Mouse (Mus musculus) erythroid progenitor cell, adult 5-6 weeks (primary cell): ENCODE data around the gene Cd200. TPM values are rescaled to one million over a fixed set of nuclear protein-coding genes. Genes with fewer than 3 reads are reported as not detected.

Source experiments
- ATAC-seq: replicated peaks from 2 replicates; pipeline ENCODE4 v1.8.0; 2016; ENCODE audit warnings: moderate number of reproducible peaks, mild to moderate bottlenecking, moderate TSS enrichment, inconsistent platforms; ENCODE audit not compliant: poor library complexity, low FRiP score, severe bottlenecking
- total RNA-seq, 2 experiments: library from RNA; stranded (forward) in 1 of 2; stranded (reverse) in 1 of 2; fragments of 150-400 nt in 1 of 2; fragments of 186-747, 209-891 nt in 1 of 2; gene quantifications; 2 replicates each; pipeline versions ENCODE4 v1.2.3 to v1.2.4; 2015 to 2017; ENCODE audit warnings: low replicate concordance in 2 of 2

Cd200 gene
- total RNA-seq, 2 experiments from 2014 or later = 0.42 TPM; not detected in 1

GRCm38 (mm10) chr16:45346367-45346766 lies 62.5 kb downstream of the Cd200 start:
- ATAC-seq = no peak

- no peak for ATAC-seq
Observed at GRCm38 (mm10) chr16:45344879-45345278, 64.0 kb downstream of the Cd200 start.

GRCm38 (mm10) chr16:45336478-45336877 lies 72.4 kb downstream of the Cd200 start:
- ATAC-seq = no peak

- no peak for ATAC-seq
Observed at GRCm38 (mm10) chr16:45334891-45335290, 74.0 kb downstream of the Cd200 start.

GRCm38 (mm10) chr16:45334376-45334765 lies 74.5 kb downstream of the Cd200 start:
- no peak for ATAC-seq

GRCm38 (mm10) chr16:45333678-45334375 lies 75.0 kb downstream of the Cd200 start:
- ATAC-seq = no peak

- no peak for ATAC-seq
Observed at GRCm38 (mm10) chr16:45332591-45332990, 76.3 kb downstream of the Cd200 start.

Other genes starting within 250 kb of the Cd200 start
- gene Btla, start 184.7 kb downstream of the Cd200 start, total RNA-seq (2015; ENCODE audit: low replicate concordance) = 1.7 and 4.3 TPM in 2 replicates
- gene Btla, start 184.7 kb downstream of the Cd200 start, total RNA-seq (2017; ENCODE audit: low replicate concordance) = 1.0 and 3.7 TPM in 2 replicates
- gene Gm609, start 83.9 kb upstream of the Cd200 start, total RNA-seq (2015; ENCODE audit: low replicate concordance) = not detected in 2 replicates
- not detected in 2 replicates for gene Gm609, start 83.9 kb upstream of the Cd200 start, total RNA-seq (2017; ENCODE audit: low replicate concordance)
- 1.7 TPM in 1 of 2 replicates, not detected in the other for gene Gm17783, start 123.0 kb upstream of the Cd200 start, total RNA-seq (2015; ENCODE audit: low replicate concordance)
- gene Gm17783, start 123.0 kb upstream of the Cd200 start, total RNA-seq (2017; ENCODE audit: low replicate concordance) = not detected in 2 replicates
- gene Slc9c1, start 126.3 kb upstream of the Cd200 start, total RNA-seq (2015; ENCODE audit: low replicate concordance) = not detected in 2 replicates
- not detected in 2 replicates for gene Slc9c1, start 126.3 kb upstream of the Cd200 start, total RNA-seq (2017; ENCODE audit: low replicate concordance)
- not detected in 2 replicates for gene Gcsam, start 201.3 kb upstream of the Cd200 start, total RNA-seq (2015; ENCODE audit: low replicate concordance)
- not detected in 2 replicates for gene Gcsam, start 201.3 kb upstream of the Cd200 start, total RNA-seq (2017; ENCODE audit: low replicate concordance)
- gene BC016579, start 245.0 kb upstream of the Cd200 start, total RNA-seq (2015; ENCODE audit: low replicate concordance) = not detected in 2 replicates
- not detected in 2 replicates for gene BC016579, start 245.0 kb upstream of the Cd200 start, total RNA-seq (2017; ENCODE audit: low replicate concordance)